Mouse (Mus musculus): ENCODE results near the gene Bcar3.

DNA sequence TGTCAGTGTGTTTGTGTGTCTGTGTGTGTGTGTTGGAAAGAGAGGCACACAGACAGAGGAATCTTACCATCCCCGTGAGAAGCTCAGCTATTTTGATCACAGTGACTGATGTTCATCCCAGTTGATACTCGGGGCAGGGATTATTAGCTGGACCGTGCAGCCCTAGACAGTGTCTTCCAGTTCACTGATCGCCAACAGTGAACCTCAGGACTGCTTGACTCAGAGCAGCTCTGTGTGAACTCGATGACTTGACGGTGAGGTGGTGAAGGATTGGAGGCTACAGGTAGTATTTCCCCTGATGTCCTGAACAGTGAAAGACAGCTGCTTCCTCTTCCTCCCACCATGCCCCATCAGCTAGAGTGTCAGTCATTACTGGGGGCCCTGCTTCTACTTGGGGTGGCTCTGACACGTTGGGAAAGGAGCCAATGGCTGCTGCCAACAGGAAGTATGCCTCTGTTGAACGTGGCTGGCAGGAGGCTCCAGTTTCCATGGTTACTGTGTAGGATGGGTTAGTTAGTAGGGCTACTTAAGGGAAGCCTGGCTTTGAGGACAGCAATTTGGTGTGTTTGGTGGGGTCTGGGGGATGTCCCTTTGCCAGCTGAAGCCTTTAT is 186.2 kb downstream of the Bcar3 start:
- TF ChIP-seq POLR2A (IDR thresholded peaks at IDR 0.05; ENCODE audit: control insufficient read depth, extremely low read depth, insufficient read depth, low read length, poor library complexity) (no peak), CTCF (IDR thresholded peaks at IDR 0.05; ENCODE audit: borderline replicate concordance, control insufficient read depth, extremely low read depth, insufficient read depth, low read length, poor library complexity) (no peak)
